Mouse (Mus musculus): ENCODE results near the gene Lrwd1.

DNA sequence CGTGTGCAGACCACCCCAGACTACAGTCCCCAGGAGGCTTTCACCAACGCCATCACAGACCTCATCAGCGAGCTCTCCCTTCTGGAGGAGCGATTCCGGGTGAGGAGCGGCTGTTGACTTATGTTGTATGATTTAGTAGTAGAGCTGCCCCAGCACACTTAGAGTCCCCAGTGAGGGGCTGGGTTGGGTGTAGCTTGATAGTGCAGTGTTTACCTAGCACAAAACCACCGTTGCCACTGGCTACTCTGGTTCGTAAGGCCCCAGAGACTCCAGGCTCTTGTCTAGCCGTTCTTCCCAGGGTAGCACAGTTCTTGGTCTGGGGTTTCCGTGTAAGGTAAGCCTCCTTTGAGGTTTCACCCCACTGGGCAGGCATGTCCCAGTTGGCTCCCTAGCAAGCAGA lies 13.7 kb downstream of the Lrwd1 start:
- TF ChIP-seq CTCF (IDR thresholded peaks at IDR 0.05; ENCODE audit: low read depth, low read length) (no peak), POLR2A (IDR thresholded peaks at IDR 0.05; ENCODE audit: extremely low read depth, insufficient read depth, low read length) (no peak)

Data from liver, adult 2 months (tissue).